Mouse (Mus musculus) MEL-GATA-1-ER (cell line): ENCODE results near the gene Qsox2.

Experiments
- DNase-seq: peaks from one replicate; pipeline ENCODE4 v3.0.0-alpha.2; 2012; ENCODE audit warnings: low read depth; ENCODE audit errors: extremely low read depth

Gene Qsox2

GRCm38 (mm10) chr2:26237290-26237782 is at the start of gene Qsox2:
Gene Qsox2, minus strand, starts transcription at chr2:26237525.
- peak; percentile 72 for DNase-seq

- no peak for DNase-seq
Observed at GRCm38 (mm10) chr2:26286391-26286790, 49.1 kb upstream of the Qsox2 start.

GRCm38 (mm10) chr2:26285804-26286203 is 48.5 kb upstream of the Qsox2 start:
- DNase-seq: no peak

GRCm38 (mm10) chr2:26280594-26280993 is 43.3 kb upstream of the Qsox2 start:
- no peak for DNase-seq

- no peak for DNase-seq
Observed at GRCm38 (mm10) chr2:26279712-26280111, 42.4 kb upstream of the Qsox2 start.

GRCm38 (mm10) chr2:26273611-26274010 is 36.3 kb upstream of the Qsox2 start:
- peak; percentile 14 for DNase-seq

GRCm38 (mm10) chr2:26268216-26268615 is 30.9 kb upstream of the Qsox2 start:
- no peak for DNase-seq

GRCm38 (mm10) chr2:26266066-26266742 is 28.9 kb upstream of the Qsox2 start:
- no peak for DNase-seq

GRCm38 (mm10) chr2:26265095-26265494 is 27.8 kb upstream of the Qsox2 start:
- DNase-seq: no peak

GRCm38 (mm10) chr2:26264646-26265045 is 27.3 kb upstream of the Qsox2 start:
- no peak for DNase-seq

GRCm38 (mm10) chr2:26257315-26258096 is 20.2 kb upstream of the Qsox2 start:
- DNase-seq: no peak

- DNase-seq: no peak
Observed at GRCm38 (mm10) chr2:26254816-26255215, 17.5 kb upstream of the Qsox2 start.

- no peak for DNase-seq
Observed at GRCm38 (mm10) chr2:26252514-26253206, 15.3 kb upstream of the Qsox2 start.

GRCm38 (mm10) chr2:26247531-26247930 is 10.2 kb upstream of the Qsox2 start:
- no peak for DNase-seq

GRCm38 (mm10) chr2:26240841-26241240 is 3.5 kb upstream of the Qsox2 start:
- DNase-seq: no peak

GRCm38 (mm10) chr2:26240330-26240729 is 3.0 kb upstream of the Qsox2 start:
- DNase-seq: no peak

- DNase-seq: no peak
Observed at GRCm38 (mm10) chr2:26236681-26237289, 540 bp downstream of the Qsox2 start.

GRCm38 (mm10) chr2:26234771-26235170 is 2.6 kb downstream of the Qsox2 start:
- no peak for DNase-seq

GRCm38 (mm10) chr2:26234253-26234652 is 3.1 kb downstream of the Qsox2 start:
- DNase-seq: no peak

GRCm38 (mm10) chr2:26231366-26231765 is 6.0 kb downstream of the Qsox2 start:
- no peak for DNase-seq

- no peak for DNase-seq
Observed at GRCm38 (mm10) chr2:26230253-26230652, 7.1 kb downstream of the Qsox2 start.

GRCm38 (mm10) chr2:26227788-26228187 is 9.5 kb downstream of the Qsox2 start:
- peak; percentile 41 for DNase-seq
